Mouse (Mus musculus) C2C12 (cell line): Measurements from ENCODE around the gene Fars2.

Experiments used
- CTCF ChIP-seq: IDR thresholded peaks from one replicate; pipeline ENCODE4 v1.5.1; 2011; ENCODE audit not compliant: control insufficient read depth, insufficient read depth, insufficient read length
- MAX ChIP-seq: IDR thresholded peaks from one replicate; pipeline ENCODE4 v1.6.1; 2011; ENCODE audit warnings: mild to moderate bottlenecking, control low read depth
- MYOG ChIP-seq: IDR thresholded peaks from one replicate; pipeline ENCODE4 v1.6.1; 2011; ENCODE audit not compliant: control insufficient read depth, insufficient read length; ENCODE audit errors: extremely low read depth
- USF1 ChIP-seq: IDR thresholded peaks from one replicate; pipeline ENCODE4 v1.6.1; 2011; ENCODE audit warnings: low read depth, mild to moderate bottlenecking, control low read depth, moderate library complexity

- TF ChIP-seq MAX (no peak), CTCF (no peak), USF1 (no peak), MYOG (no peak)
Observed at GRCm38 (mm10) chr13:36583481-36584151, 466.4 kb downstream of the Fars2 start.
